Mouse (Mus musculus): ENCODE measurements around the gene Bst1. TPM values are rescaled to one million over a fixed set of nuclear protein-coding genes. Genes with fewer than 3 reads are reported as not detected.

Bst1 gene
- polyA plus RNA-seq, 1 experiment from 2014 or later: 1.6 TPM

DNA sequence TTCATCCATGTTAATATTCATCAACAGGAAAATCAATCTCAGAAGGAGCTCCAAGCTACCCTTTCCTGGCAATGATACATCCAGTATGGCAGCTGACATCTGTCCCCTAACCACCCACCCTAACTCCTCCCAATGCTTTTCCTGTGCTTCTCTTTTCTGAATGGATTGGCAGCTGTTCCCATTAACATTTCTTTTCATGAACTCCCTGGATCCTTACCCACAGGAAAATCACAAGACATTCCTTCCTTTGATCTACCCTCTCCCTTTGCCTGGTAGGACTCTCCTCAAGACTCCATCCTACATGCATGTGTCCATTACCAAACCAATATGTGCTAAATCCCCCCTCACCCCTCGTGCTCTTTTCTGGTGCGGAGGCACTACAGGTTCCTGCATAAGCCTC, 4.1 kb upstream of the Bst1 start:
- H3K4me2 ChIP-seq (replicated peaks): no peak overlapping the region
- no peak overlapping the region for H3K4me3 ChIP-seq (replicated peaks)
- H3K36me3 ChIP-seq: no peaks in the 10 kb centered on the region
- H3K4me1 ChIP-seq: 0 out of 2 replicates have a peak, but pooled peaks cover 4% of the 10 kb centered on the region
- H3K9me3 ChIP-seq (replicated peaks): no peaks in the 10 kb centered on the region
- H3K9ac ChIP-seq: no peak overlapping the region
- H3K27ac ChIP-seq (replicated peaks): no peak overlapping the region
- WGBS: 74% methylated on average over 2 of the region's 2 CpGs
- no peaks in the 10 kb centered on the region for H3K27me3 ChIP-seq
- no peak for ATAC-seq (ENCODE audit: insufficient number of reproducible peaks, low FRiP score, low TSS enrichment, low read depth)

DNA sequence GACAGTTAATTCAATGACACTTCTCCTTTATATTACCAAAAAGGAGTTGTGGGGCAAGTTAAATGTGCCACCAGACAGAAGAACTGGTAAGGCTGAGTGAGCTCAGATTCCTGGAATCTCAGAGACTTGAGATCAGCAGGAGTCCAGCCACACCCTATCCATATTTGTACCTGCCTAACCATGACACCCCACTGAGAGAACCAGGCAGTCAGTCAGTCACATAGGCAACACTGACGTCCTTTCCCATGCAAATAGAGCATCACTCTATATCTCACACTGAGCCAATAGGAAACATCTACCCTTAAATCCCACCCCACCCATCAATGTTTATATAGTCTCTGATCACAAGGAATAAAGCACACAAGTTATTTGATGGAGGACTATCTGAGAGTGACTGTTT, 2.9 kb upstream of the Bst1 start:
- Histone ChIP-seq H3K36me3 (no peaks in the 10 kb centered on the region), H3K9me3 (replicated peaks) (no peaks in the 10 kb centered on the region), H3K27me3 (no peaks in the 10 kb centered on the region), H3K4me3 (replicated peaks) (no peak overlapping the region), H3K4me1 (0 out of 2 replicates have a peak, but pooled peaks cover 4% of the 10 kb centered on the region), H3K27ac (replicated peaks) (no peak overlapping the region), H3K9ac (no peak overlapping the region), H3K4me2 (replicated peaks) (no peak overlapping the region)
- WGBS: 32% methylated on average over 1 of the region's 1 CpGs
- ATAC-seq (ENCODE audit: insufficient number of reproducible peaks, low FRiP score, low TSS enrichment, low read depth): no peak

- Histone ChIP-seq H3K36me3 (no peaks in the 10 kb centered on the region), H3K4me2 (replicated peaks) (no peak overlapping the region), H3K27ac (replicated peaks) (no peak overlapping the region), H3K9ac (no peak overlapping the region), H3K9me3 (replicated peaks) (no peaks in the 10 kb centered on the region), H3K27me3 (no peaks in the 10 kb centered on the region), H3K4me1 (0 out of 2 replicates have a peak, but pooled peaks cover 4% of the 10 kb centered on the region), H3K4me3 (replicated peaks) (no peak overlapping the region)
- no peak for ATAC-seq (ENCODE audit: insufficient number of reproducible peaks, low FRiP score, low TSS enrichment, low read depth)
- WGBS: 79% methylated on average over 11 of the region's 11 CpGs
Observed at GRCm38 (mm10) chr5:43820785-43821184, 2.1 kb downstream of the Bst1 start.

DNA sequence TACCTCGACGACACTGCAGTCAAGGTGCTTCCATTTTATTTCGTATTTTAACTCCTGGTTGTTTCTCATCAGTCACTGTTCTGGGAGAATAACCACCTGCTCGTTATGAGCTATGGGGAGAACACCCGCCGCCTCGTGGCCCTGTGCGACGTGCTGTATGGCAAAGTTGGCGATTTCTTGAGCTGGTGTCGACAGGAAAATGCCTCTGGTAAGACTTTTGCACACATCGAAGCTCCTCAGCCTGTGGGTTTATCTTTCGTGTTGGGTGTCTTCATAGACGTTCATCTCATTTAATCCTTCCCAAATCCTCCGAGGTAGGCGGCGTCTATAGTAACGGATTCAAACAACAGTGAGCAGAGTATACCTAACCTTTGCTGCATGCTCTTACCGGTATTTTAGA, 2.9 kb downstream of the Bst1 start, which contains the start of gene Fbxl5:
Gene Fbxl5, minus strand, starts transcription at position 101 of the 400 bp plus-strand sequence.
- Histone ChIP-seq H3K4me1 (0 out of 2 replicates have a peak, but pooled peaks cover 4% of the 10 kb centered on the region), H3K4me2 (replicated peaks) (no peak within 1 kb of the TSS), H3K27ac (replicated peaks) (no peak within 1 kb of the TSS), H3K27me3 (no peaks in the 10 kb centered on the region), H3K9ac (no peak within 1 kb of the TSS), H3K4me3 (replicated peaks) (no peak within 1 kb of the TSS), H3K36me3 (no peaks in the 10 kb centered on the region), H3K9me3 (replicated peaks) (no peaks in the 10 kb centered on the region)
- WGBS: 78% methylated on average over 19 of the region's 19 CpGs
- no peak for ATAC-seq (ENCODE audit: insufficient number of reproducible peaks, low FRiP score, low TSS enrichment, low read depth)

GRCm38 (mm10) chr5:43822199-43822598, 3.5 kb downstream of the Bst1 start:
- H3K36me3 ChIP-seq: no peaks in the 10 kb centered on the region
- no peak overlapping the region for H3K4me2 ChIP-seq (replicated peaks)
- H3K4me3 ChIP-seq (replicated peaks): no peak overlapping the region
- H3K9ac ChIP-seq: no peak overlapping the region
- ATAC-seq (ENCODE audit: insufficient number of reproducible peaks, low FRiP score, low TSS enrichment, low read depth): no peak
- H3K27me3 ChIP-seq: no peaks in the 10 kb centered on the region
- 0 out of 2 replicates have a peak, but pooled peaks cover 4% of the 10 kb centered on the region for H3K4me1 ChIP-seq
- WGBS: 75% methylated on average over 8 of the region's 8 CpGs
- no peaks in the 10 kb centered on the region for H3K9me3 ChIP-seq (replicated peaks)
- H3K27ac ChIP-seq (replicated peaks): no peak overlapping the region

DNA sequence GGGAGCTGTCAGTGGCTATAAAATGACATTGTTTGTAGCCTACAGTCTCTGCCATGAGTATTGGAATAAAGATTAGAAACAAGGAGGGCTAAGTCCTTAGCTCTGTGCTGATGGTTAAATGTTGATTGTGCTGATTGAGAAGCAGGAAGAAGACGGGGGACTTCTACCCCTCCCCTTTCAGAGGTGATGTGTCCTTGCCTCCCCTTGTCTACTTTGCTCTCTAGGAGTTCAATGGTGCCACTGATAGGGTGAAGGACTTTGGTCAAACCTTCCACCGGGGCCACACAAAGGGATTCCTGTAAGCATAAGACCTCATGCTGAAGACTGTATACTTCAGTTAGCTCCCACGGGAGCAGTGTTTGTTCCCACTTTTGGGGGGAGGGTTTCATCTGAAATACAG, 4.1 kb downstream of the Bst1 start:
- Histone ChIP-seq H3K9ac (no peak overlapping the region), H3K9me3 (replicated peaks) (no peaks in the 10 kb centered on the region), H3K27ac (replicated peaks) (no peak overlapping the region), H3K4me3 (replicated peaks) (no peak overlapping the region), H3K27me3 (no peaks in the 10 kb centered on the region), H3K4me2 (replicated peaks) (no peak overlapping the region), H3K4me1 (0 out of 2 replicates have a peak, but pooled peaks cover 4% of the 10 kb centered on the region), H3K36me3 (no peaks in the 10 kb centered on the region)
- ATAC-seq (ENCODE audit: insufficient number of reproducible peaks, low FRiP score, low TSS enrichment, low read depth): no peak
- WGBS: 75% methylated on average over 3 of the region's 3 CpGs

GRCm38 (mm10) chr5:43824580-43824979, 5.9 kb downstream of the Bst1 start:
- Histone ChIP-seq H3K27ac (replicated peaks) (no peak overlapping the region), H3K27me3 (no peaks in the 10 kb centered on the region), H3K9me3 (replicated peaks) (no peaks in the 10 kb centered on the region), H3K36me3 (no peaks in the 10 kb centered on the region), H3K4me2 (replicated peaks) (no peak overlapping the region), H3K4me3 (replicated peaks) (no peak overlapping the region), H3K4me1 (no peaks in the 10 kb centered on the region), H3K9ac (no peak overlapping the region)
- 90% methylated on average over 3 of the region's 3 CpGs for WGBS
- no peak for ATAC-seq (ENCODE audit: insufficient number of reproducible peaks, low FRiP score, low TSS enrichment, low read depth)

- WGBS: 78% methylated on average over 2 of the region's 2 CpGs
- no peak for ATAC-seq (ENCODE audit: insufficient number of reproducible peaks, low FRiP score, low TSS enrichment, low read depth)
- no peaks in the 10 kb centered on the region for H3K9me3 ChIP-seq (replicated peaks)
Observed at GRCm38 (mm10) chr5:43826883-43827282, 8.2 kb downstream of the Bst1 start.

DNA sequence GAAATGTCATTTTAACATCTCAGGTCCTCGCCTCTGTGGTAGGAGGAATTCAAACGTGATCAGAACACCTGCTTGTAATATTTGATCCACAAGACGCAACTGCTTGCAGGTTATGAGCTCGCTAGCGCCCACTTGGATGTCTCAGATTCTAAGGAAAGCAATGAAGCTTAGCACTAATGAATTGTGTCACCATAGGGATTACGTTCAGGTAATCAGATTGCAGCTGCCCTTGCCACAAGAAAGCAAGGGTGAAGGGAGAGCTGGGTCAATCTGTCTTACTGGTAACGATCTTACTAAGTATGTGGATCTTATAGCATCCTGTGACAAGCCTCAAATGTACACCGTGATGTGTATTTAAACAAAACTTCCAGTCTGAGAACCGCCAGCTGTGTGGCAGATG, 8.7 kb downstream of the Bst1 start:
- 69% methylated on average over 9 of the region's 9 CpGs for WGBS
- ATAC-seq (ENCODE audit: insufficient number of reproducible peaks, low FRiP score, low TSS enrichment, low read depth): no peak
- no peak overlapping the region for H3K9ac ChIP-seq
- no peaks in the 10 kb centered on the region for H3K9me3 ChIP-seq (replicated peaks)
- H3K27me3 ChIP-seq: no peaks in the 10 kb centered on the region
- no peak overlapping the region for H3K4me3 ChIP-seq (replicated peaks)
- no peak overlapping the region for H3K27ac ChIP-seq (replicated peaks)
- no peak overlapping the region for H3K4me2 ChIP-seq (replicated peaks)
- no peaks in the 10 kb centered on the region for H3K4me1 ChIP-seq
- H3K36me3 ChIP-seq: no peaks in the 10 kb centered on the region

More at GRCm38 (mm10) chr5:43826883-43827282, 8.2 kb downstream of the Bst1 start:
- H3K4me3 ChIP-seq (replicated peaks): no peak overlapping the region
- H3K36me3 ChIP-seq: no peaks in the 10 kb centered on the region
- no peak overlapping the region for H3K27ac ChIP-seq (replicated peaks)
- H3K9ac ChIP-seq: no peak overlapping the region
- no peak overlapping the region for H3K4me2 ChIP-seq (replicated peaks)
- no peaks in the 10 kb centered on the region for H3K27me3 ChIP-seq
- H3K4me1 ChIP-seq: no peaks in the 10 kb centered on the region

GRCm38 (mm10) chr5:43836590-43836989, 17.9 kb downstream of the Bst1 start:
- no peaks in the 10 kb centered on the region for H3K27me3 ChIP-seq
- no peak overlapping the region for H3K4me3 ChIP-seq (replicated peaks)
- no peaks in the 10 kb centered on the region for H3K9me3 ChIP-seq (replicated peaks)
- H3K9ac ChIP-seq: no peak overlapping the region
- H3K4me2 ChIP-seq (replicated peaks): no peak overlapping the region
- ATAC-seq (ENCODE audit: insufficient number of reproducible peaks, low FRiP score, low TSS enrichment, low read depth): no peak
- H3K27ac ChIP-seq (replicated peaks): no peak overlapping the region
- no peaks in the 10 kb centered on the region for H3K4me1 ChIP-seq
- H3K36me3 ChIP-seq: no peaks in the 10 kb centered on the region
- WGBS: 86% methylated on average over 7 of the region's 7 CpGs

DNA sequence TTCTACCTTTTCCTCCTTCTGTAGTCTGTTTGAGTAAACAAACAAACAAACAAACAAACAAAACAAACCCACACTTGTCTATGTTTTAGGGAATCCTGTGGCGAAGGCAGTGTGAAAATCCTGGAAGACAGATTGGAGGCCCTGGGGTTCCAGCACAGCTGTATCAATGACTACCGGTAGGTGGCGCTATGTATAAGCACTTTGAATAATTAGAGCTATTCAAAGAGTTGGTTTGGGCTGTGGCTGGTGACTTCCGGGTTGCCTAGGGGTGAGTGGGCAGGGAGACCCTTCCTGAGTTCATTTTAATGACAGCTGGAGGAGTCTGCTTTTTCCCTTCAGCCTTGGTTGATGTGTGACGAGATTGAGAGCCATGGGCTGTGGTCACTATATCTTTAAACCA, 18.7 kb downstream of the Bst1 start:
- no peak overlapping the region for H3K9ac ChIP-seq
- H3K4me1 ChIP-seq: no peaks in the 10 kb centered on the region
- no peak overlapping the region for H3K4me3 ChIP-seq (replicated peaks)
- 50% methylated on average over 5 of the region's 5 CpGs for WGBS
- ATAC-seq (ENCODE audit: insufficient number of reproducible peaks, low FRiP score, low TSS enrichment, low read depth): no peak
- no peaks in the 10 kb centered on the region for H3K36me3 ChIP-seq
- no peak overlapping the region for H3K27ac ChIP-seq (replicated peaks)
- H3K27me3 ChIP-seq: no peaks in the 10 kb centered on the region
- no peak overlapping the region for H3K4me2 ChIP-seq (replicated peaks)
- no peaks in the 10 kb centered on the region for H3K9me3 ChIP-seq (replicated peaks)

- Histone ChIP-seq H3K9ac (no peak overlapping the region), H3K27ac (replicated peaks) (no peak overlapping the region), H3K4me3 (replicated peaks) (no peak overlapping the region), H3K4me1 (no peaks in the 10 kb centered on the region), H3K27me3 (no peaks in the 10 kb centered on the region), H3K36me3 (no peaks in the 10 kb centered on the region), H3K4me2 (replicated peaks) (no peak overlapping the region), H3K9me3 (replicated peaks) (no peaks in the 10 kb centered on the region)
- ATAC-seq (ENCODE audit: insufficient number of reproducible peaks, low FRiP score, low TSS enrichment, low read depth): no peak
- 46% methylated on average over 11 of the region's 11 CpGs for WGBS
Observed at GRCm38 (mm10) chr5:43841144-43842010, 22.7 kb downstream of the Bst1 start.

Measured in embryonic facial prominence, embryonic 15.5 days (tissue).